Mouse (Mus musculus) intestine, postnatal 0 days (tissue): ENCODE data around the gene Gp5. TPM values are rescaled to one million over a fixed set of nuclear protein-coding genes. Genes with fewer than 3 reads are reported as not detected.
A peak's percentile ranks its signal among the peaks of the same experiment; 100 is the strongest.

Experiments used
- ATAC-seq: fragments of 200-750 bp; cut with Nextera tagmentation; 2 replicates; pipeline ENCODE4 v1.8.0; 2017; ENCODE audit warnings: mild to moderate bottlenecking, moderate TSS enrichment, moderate library complexity
- H3K27ac ChIP-seq: fragments of 300-500 bp; sonication (generic); 2 replicates; pipeline ENCODE4 v1.5.1; 2014; ENCODE audit warnings: mild to moderate bottlenecking, low read depth, low read length, moderate library complexity
- H3K27me3 ChIP-seq: fragments of 300-500 bp; sonication (generic); replicated peaks from 2 replicates; pipeline ENCODE4 v1.6.1; 2014; ENCODE audit warnings: low read length, mixed read lengths; ENCODE audit not compliant: control insufficient read depth, insufficient read depth
- H3K36me3 ChIP-seq: fragments of 300-500 bp; sonication (generic); 2 replicates; pipeline ENCODE4 v1.6.1; 2014; ENCODE audit warnings: mild to moderate bottlenecking, moderate library complexity; ENCODE audit not compliant: control insufficient read depth, insufficient read depth
- H3K4me1 ChIP-seq: fragments of 300-500 bp; sonication (generic); replicated peaks from 2 replicates; pipeline ENCODE4 v1.6.1; 2014; ENCODE audit warnings: antibody characterized with exemption, low read length, mixed read lengths; ENCODE audit not compliant: control insufficient read depth, insufficient read depth
- H3K4me2 ChIP-seq: fragments of 300-500 bp; sonication (generic); replicated peaks from 2 replicates; pipeline ENCODE4 v1.6.1; 2014; ENCODE audit warnings: low read depth, mild to moderate bottlenecking, moderate library complexity
- H3K4me3 ChIP-seq: fragments of 300-500 bp; sonication (generic); 2 replicates; pipeline ENCODE4 v1.5.1; 2014; ENCODE audit warnings: low read depth, low read length
- H3K9ac ChIP-seq: fragments of 300-500 bp; sonication (generic); 2 replicates; pipeline ENCODE4 v1.6.1; 2014; ENCODE audit warnings: mild to moderate bottlenecking, low read depth, low read length
- H3K9me3 ChIP-seq: fragments of 300-500 bp; sonication (generic); 2 replicates; pipeline ENCODE4 v1.6.1; 2016; ENCODE audit warnings: mixed run types; ENCODE audit not compliant: control insufficient read depth
- CTCF ChIP-seq: sonication (generic); IDR thresholded peaks from 2 replicates; pipeline ENCODE4 v1.5.1; 2016; ENCODE audit warnings: low read depth, mild to moderate bottlenecking, control low read depth, antibody characterized with exemption, moderate library complexity
- WGBS: fragments of 180-500 bp; shearing (Covaris S2); extraction: QIAGEN DNeasy Blood & Tissue Kit; methylation state at CpG from one replicate; pipeline ENCODE4 v1.1.7; 2014; 5-methylcytosine and 5-hydroxymethylcytosine counted together
- polyA plus RNA-seq: library from polyadenylated mRNA; unstranded; fragments of >200 nt; fragmentation: Nextera tagmentation; extraction: Ambion mirVana; gene quantifications from 2 replicates; pipeline ENCODE4 v1.2.1, GENCODE M21; 2015

Gp5 gene
- polyA plus RNA-seq, 1 experiment from 2014 or later, result 0.13 TPM

GRCm38 (mm10) chr16:30262664-30263063, 47.9 kb downstream of the Gp5 start:
- 2% methylated on average over 2 of the region's 2 CpGs for WGBS
- Histone ChIP-seq H3K4me1 (no peaks in the 10 kb centered on the region), H3K36me3 (no peaks in the 10 kb centered on the region), H3K4me2 (no peak overlapping the region), H3K27ac (no peak overlapping the region), H3K27me3 (no peaks in the 10 kb centered on the region), H3K9me3 (no peaks in the 10 kb centered on the region), H3K9ac (no peak overlapping the region), H3K4me3 (no peak overlapping the region)
- ATAC-seq, result no peak
- peak; percentile 87 for TF ChIP-seq CTCF

GRCm38 (mm10) chr16:30262157-30262556, 48.4 kb downstream of the Gp5 start:
- Histone ChIP-seq H3K4me1 (no peaks in the 10 kb centered on the region), H3K27ac (no peak overlapping the region), H3K27me3 (no peaks in the 10 kb centered on the region), H3K9ac (no peak overlapping the region), H3K4me2 (no peak overlapping the region), H3K9me3 (no peaks in the 10 kb centered on the region), H3K36me3 (no peaks in the 10 kb centered on the region), H3K4me3 (no peak overlapping the region)
- no peak for ATAC-seq
- TF ChIP-seq CTCF, result no peak
- WGBS, result 84% methylated on average over 10 of the region's 10 CpGs

DNA sequence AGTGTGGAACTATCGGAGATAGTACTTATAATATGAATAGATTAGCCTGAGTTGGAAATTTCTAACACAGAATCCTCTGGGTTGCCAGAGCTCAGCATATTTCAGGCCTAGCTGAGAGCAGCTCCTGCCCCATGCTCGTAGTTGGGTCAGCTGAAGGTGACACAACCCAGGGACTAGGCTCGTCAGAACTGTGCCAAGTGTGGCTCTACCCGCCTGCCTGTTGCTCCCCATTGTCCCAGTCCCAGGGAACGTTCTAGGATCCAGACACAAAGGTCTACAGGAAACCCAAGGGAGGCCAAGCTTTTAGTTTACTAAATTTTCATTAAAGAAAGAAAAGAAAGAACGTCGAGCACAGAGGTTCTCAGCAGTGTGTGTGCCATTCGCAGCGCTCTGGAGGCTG, 49.2 kb downstream of the Gp5 start:
- Histone ChIP-seq H3K9me3 (no peaks in the 10 kb centered on the region), H3K27me3 (no peaks in the 10 kb centered on the region), H3K27ac (no peak overlapping the region), H3K36me3 (no peaks in the 10 kb centered on the region), H3K4me2 (no peak overlapping the region), H3K9ac (no peak overlapping the region), H3K4me1 (no peaks in the 10 kb centered on the region), H3K4me3 (no peak overlapping the region)
- 88% methylated on average over 9 of the region's 9 CpGs for WGBS
- no peak for ATAC-seq
- no peak for TF ChIP-seq CTCF

GRCm38 (mm10) chr16:30260012-30260635, 50.5 kb downstream of the Gp5 start:
- no peaks in the 10 kb centered on the region for H3K27me3 ChIP-seq
- H3K4me3 ChIP-seq, result no peak overlapping the region
- WGBS, result 87% methylated on average over 15 of the region's 15 CpGs
- ATAC-seq, result no peak
- H3K9me3 ChIP-seq, result no peaks in the 10 kb centered on the region
- no peak overlapping the region for H3K27ac ChIP-seq
- H3K4me2 ChIP-seq, result no peak overlapping the region
- H3K9ac ChIP-seq, result no peak overlapping the region
- H3K36me3 ChIP-seq, result no peaks in the 10 kb centered on the region
- H3K4me1 ChIP-seq, result no peaks in the 10 kb centered on the region
- no peak for TF ChIP-seq CTCF

DNA sequence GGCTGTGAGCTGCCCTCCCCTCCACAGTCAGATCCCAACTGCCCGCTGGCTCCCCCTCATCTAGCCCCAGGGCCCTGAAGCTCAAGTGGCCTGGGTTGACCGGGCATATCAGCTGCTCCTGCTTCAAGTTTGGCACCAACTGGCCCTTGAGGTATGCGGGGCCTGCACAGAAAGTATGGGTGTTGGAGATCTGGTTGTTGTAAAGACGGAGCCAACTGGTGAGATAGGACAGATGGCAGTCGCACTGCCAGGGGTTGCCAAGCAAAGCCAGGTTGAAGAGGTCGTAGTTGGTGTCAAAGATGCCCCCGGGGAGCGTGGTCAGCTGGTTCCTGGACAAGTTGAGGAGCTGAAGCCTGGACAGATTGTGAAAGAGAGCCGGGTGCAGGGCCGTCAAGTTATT, 51.1 kb downstream of the Gp5 start:
- no peaks in the 10 kb centered on the region for H3K27me3 ChIP-seq
- WGBS, result 86% methylated on average over 10 of the region's 10 CpGs

DNA sequence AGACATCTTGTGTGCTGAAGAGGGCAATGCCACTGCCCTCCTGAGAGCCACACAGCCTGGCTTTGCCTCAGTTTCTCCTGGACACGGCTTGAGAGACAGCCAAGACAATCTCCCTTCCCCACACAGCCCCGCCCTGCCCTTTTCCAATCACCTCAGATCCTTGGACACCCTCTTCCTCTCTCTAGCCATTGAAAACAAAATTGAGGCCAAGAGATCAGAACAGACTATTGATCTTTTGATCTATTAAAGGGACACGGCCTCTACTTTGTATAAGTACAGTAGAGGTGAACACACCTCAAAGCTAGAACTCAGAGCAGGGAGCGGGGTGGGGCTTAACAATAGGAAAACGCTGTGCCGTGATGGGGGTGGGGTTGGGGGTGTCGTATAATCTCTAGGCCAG, 52.1 kb downstream of the Gp5 start:
- Histone ChIP-seq H3K9me3 (no peaks in the 10 kb centered on the region), H3K4me2 (no peak overlapping the region), H3K27ac (no peak overlapping the region), H3K4me3 (no peak overlapping the region), H3K27me3 (no peaks in the 10 kb centered on the region), H3K9ac (no peak overlapping the region), H3K4me1 (no peaks in the 10 kb centered on the region), H3K36me3 (no peaks in the 10 kb centered on the region)
- no peak for TF ChIP-seq CTCF
- ATAC-seq, result no peak
- 77% methylated on average over 7 of the region's 7 CpGs for WGBS

More for the DNA sequence above, 51.1 kb downstream of the Gp5 start:
- TF ChIP-seq CTCF, result no peak
- Histone ChIP-seq H3K4me1 (no peaks in the 10 kb centered on the region), H3K36me3 (no peaks in the 10 kb centered on the region), H3K9ac (no peak overlapping the region), H3K4me3 (no peak overlapping the region), H3K27ac (no peak overlapping the region), H3K9me3 (no peaks in the 10 kb centered on the region), H3K4me2 (no peak overlapping the region)
- ATAC-seq, result no peak

- 55% methylated on average over 9 of the region's 9 CpGs for WGBS
- Histone ChIP-seq H3K4me1 (no peaks in the 10 kb centered on the region), H3K9ac (no peak overlapping the region), H3K9me3 (no peaks in the 10 kb centered on the region), H3K4me3 (no peak overlapping the region), H3K27ac (no peak overlapping the region), H3K4me2 (no peak overlapping the region), H3K36me3 (no peaks in the 10 kb centered on the region), H3K27me3 (no peaks in the 10 kb centered on the region)
- no peak for ATAC-seq
- TF ChIP-seq CTCF, result no peak
These were observed 52.9 kb downstream of the Gp5 start for GRCm38 (mm10) chr16:30257718-30258117.

Other genes starting within 250 kb of the Gp5 start
- 44.0 and 52.9 TPM in 2 replicates for gene Hes1, start 246.4 kb downstream of the Gp5 start, polyA plus RNA-seq
- 0.08 and 0.09 TPM in 2 replicates for gene Cpn2, start 43.3 kb downstream of the Gp5 start, polyA plus RNA-seq
- gene Lrrc15, start 27.5 kb downstream of the Gp5 start, polyA plus RNA-seq, result 0.30 and 0.34 TPM in 2 replicates
- gene Atp13a3, start 95.2 kb upstream of the Gp5 start, polyA plus RNA-seq, result 22.0 and 23.9 TPM in 2 replicates
- 2.9 and 3.1 TPM in 2 replicates for gene Tmem44, start 240.1 kb upstream of the Gp5 start, polyA plus RNA-seq